32 mouse cellular contexts compared by ENCODE assay signal in the genomic region with DNA sequence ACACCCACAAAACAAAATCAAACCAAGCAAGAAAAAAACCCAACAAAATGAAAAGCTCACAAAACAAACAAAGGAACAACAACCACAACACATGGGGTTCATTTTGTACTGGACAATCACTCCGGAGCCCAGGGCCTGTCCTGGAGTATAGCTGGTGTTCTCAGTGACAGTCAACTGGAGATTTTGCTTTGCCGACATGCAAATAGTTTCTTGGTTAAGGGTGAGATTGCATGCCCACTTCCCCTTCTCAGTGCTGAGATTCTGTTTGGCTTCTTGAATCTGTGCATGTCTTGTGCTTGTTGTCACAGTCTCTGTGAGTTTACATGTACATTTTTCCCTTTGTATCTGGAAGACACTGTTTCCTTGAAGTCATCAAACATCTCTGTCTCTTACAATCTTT.
"Had no signal": no experiment of that assay in that cellular context is flagged by ENCODE, and none has a peak within 500 bp of the region (broad histone marks: within the 10 kb centered on the region; RNA-seq: fewer than 3 reads in every experiment).

No protein-coding gene starts in this region.

- H3K4me1 ChIP-seq: limb, embryonic 10.5 days; limb, embryonic 12.5 days; limb, embryonic 13.5 days; limb, embryonic 15.5 days; liver, embryonic 12.5 days; liver, embryonic 13.5 days; liver, embryonic 15.5 days; lung, embryonic 15.5 days; megakaryocyte, embryonic 14.5 days; midbrain, embryonic 10.5 days; midbrain, embryonic 12.5 days; midbrain, embryonic 13.5 days; midbrain, embryonic 15.5 days; neural tube, embryonic 12.5 days had no signal

- H3K9me3 ChIP-seq: limb, embryonic 10.5 days; limb, embryonic 12.5 days; limb, embryonic 13.5 days; limb, embryonic 15.5 days; liver, embryonic 12.5 days; liver, embryonic 13.5 days; liver, embryonic 15.5 days; lung, embryonic 15.5 days; megakaryocyte, embryonic 14.5 days; midbrain, embryonic 10.5 days; midbrain, embryonic 12.5 days; midbrain, embryonic 13.5 days; midbrain, embryonic 15.5 days; neural tube, embryonic 12.5 days had no signal

- H3K36me3 ChIP-seq: limb, embryonic 10.5 days; limb, embryonic 12.5 days; limb, embryonic 13.5 days; limb, embryonic 15.5 days; liver, embryonic 12.5 days; liver, embryonic 13.5 days; liver, embryonic 15.5 days; lung, embryonic 15.5 days; midbrain, embryonic 10.5 days; midbrain, embryonic 12.5 days; midbrain, embryonic 13.5 days; midbrain, embryonic 15.5 days; neural tube, embryonic 12.5 days had no signal

- H3K27me3 ChIP-seq: limb, embryonic 12.5 days; limb, embryonic 13.5 days; limb, embryonic 15.5 days; liver, embryonic 12.5 days; liver, embryonic 13.5 days; liver, embryonic 15.5 days; lung, embryonic 15.5 days; midbrain, embryonic 12.5 days; midbrain, embryonic 13.5 days; midbrain, embryonic 15.5 days; neural tube, embryonic 12.5 days had no signal

- DNase-seq: left cerebral cortex, postnatal 4 days; liver; liver, embryonic 13.5 days; liver, postnatal 0 days; lung, adult 18-20 months; lung, adult 2 months; lung, embryonic 14.5 days; lung, postnatal 10 days; lung, postnatal 14 days; lung, postnatal 36 days; lung, postnatal 4 days; midbrain, embryonic 14.5 days had no signal

- ATAC-seq: liver, embryonic 12.5 days; liver, postnatal 0 days; lung, postnatal 0 days; midbrain, embryonic 13.5 days; midbrain, embryonic 15.5 days; midbrain, embryonic 16.5 days had no signal

- H3K4me2 ChIP-seq: limb, embryonic 12.5 days; limb, embryonic 13.5 days; limb, embryonic 15.5 days; liver, embryonic 11.5 days; liver, embryonic 12.5 days; liver, embryonic 13.5 days; liver, embryonic 15.5 days; lung, embryonic 14.5 days; lung, embryonic 15.5 days; midbrain, embryonic 11.5 days; midbrain, embryonic 12.5 days; midbrain, embryonic 13.5 days; midbrain, embryonic 15.5 days; neural tube, embryonic 12.5 days had no signal

- H3K27ac ChIP-seq: limb, embryonic 10.5 days; limb, embryonic 12.5 days; limb, embryonic 13.5 days; limb, embryonic 15.5 days; liver, embryonic 12.5 days; liver, embryonic 13.5 days; liver, embryonic 14.5 days; liver, embryonic 15.5 days; lung, embryonic 15.5 days; macrophage; midbrain, embryonic 10.5 days; midbrain, embryonic 12.5 days; midbrain, embryonic 13.5 days; midbrain, embryonic 15.5 days; neural tube, embryonic 12.5 days had no signal

- H3K9ac ChIP-seq: limb, embryonic 12.5 days; limb, embryonic 13.5 days; limb, embryonic 15.5 days; liver, embryonic 12.5 days; liver, embryonic 13.5 days; liver, embryonic 14.5 days; liver, embryonic 15.5 days; liver, postnatal 0 days; lung, embryonic 14.5 days; lung, embryonic 15.5 days; midbrain, embryonic 12.5 days; midbrain, embryonic 13.5 days; midbrain, embryonic 15.5 days; neural tube, embryonic 12.5 days had no signal

- H3K4me3 ChIP-seq: limb, embryonic 10.5 days; limb, embryonic 12.5 days; limb, embryonic 13.5 days; limb, embryonic 15.5 days; liver, embryonic 12.5 days; liver, embryonic 13.5 days; liver, embryonic 15.5 days; lung, embryonic 15.5 days; megakaryocyte, embryonic 14.5 days; midbrain, embryonic 10.5 days; midbrain, embryonic 12.5 days; midbrain, embryonic 13.5 days; midbrain, embryonic 15.5 days; myocyte; neural tube, embryonic 12.5 days had no signal
